In genomic region chr4:62737983-62738695, GRCm38 (mm10) we compare ENCODE assay signal across 8 mouse cellular contexts.
DNase-seq lines count a peak whose midpoint lies in the region; ATAC-seq lines count a peak whose summit lies in the region.

No protein-coding gene starts in this region.

- WGBS in midbrain, embryonic 14.5 days, result 78% methylated on average over 9 of the region's 9 CpGs
- WGBS in midbrain, embryonic 15.5 days, result 67% methylated on average over 9 of the region's 9 CpGs

- no peak overlapping the region for H3K9ac ChIP-seq in midbrain, embryonic 14.5 days (replicated peaks; ENCODE audit: low read length)
- H3K9ac ChIP-seq in midbrain, embryonic 15.5 days, result no peak overlapping the region

- H3K4me1 ChIP-seq in midbrain, embryonic 14.5 days (ENCODE audit: control insufficient read depth, insufficient read depth, low read length), result peaks cover 5% of the 10 kb centered on the region; the same call in 1 of the 2 replicates
- peaks cover 12% of the 10 kb centered on the region for H3K4me1 ChIP-seq in midbrain, embryonic 15.5 days

- no peak overlapping the region for H3K27ac ChIP-seq in midbrain, embryonic 14.5 days (replicated peaks; ENCODE audit: low read depth, low read length)
- H3K27ac ChIP-seq in midbrain, embryonic 15.5 days, result no peak overlapping the region

- peak; percentile 26 for DNase-seq in CD4-positive, CD25-positive, alpha-beta regulatory T cell, adult 2 months (ENCODE audit: low read depth, low spot score)
- DNase-seq in midbrain, embryonic 14.5 days, result peak; percentile 56
- DNase-seq in kidney, postnatal 25 days, result peak; percentile 61 to 72
- peak; percentile 17 to 42 for DNase-seq in natural killer cell, adult 2 months (ENCODE audit: low spot score in 2 of 2)
- no peak for DNase-seq in frontal cortex, postnatal 14 days (ENCODE audit: low spot score in 2 of 2)

- no peak overlapping the region for H3K4me3 ChIP-seq in midbrain, embryonic 14.5 days (replicated peaks; ENCODE audit: low read depth, low read length)
- H3K4me3 ChIP-seq in midbrain, embryonic 15.5 days, result no peak overlapping the region

- no peak overlapping the region for H3K4me2 ChIP-seq in midbrain, embryonic 14.5 days (ENCODE audit: low read length)
- H3K4me2 ChIP-seq in midbrain, embryonic 15.5 days, result no peak overlapping the region

- no peaks in the 10 kb centered on the region for H3K9me3 ChIP-seq in midbrain, embryonic 14.5 days (ENCODE audit: control insufficient read depth, low read length)
- no peaks in the 10 kb centered on the region for H3K9me3 ChIP-seq in midbrain, embryonic 15.5 days

- no peaks in the 10 kb centered on the region for H3K36me3 ChIP-seq in midbrain, embryonic 14.5 days (ENCODE audit: control insufficient read depth, insufficient read depth, low read length)
- H3K36me3 ChIP-seq in midbrain, embryonic 15.5 days (replicated peaks), result no peaks in the 10 kb centered on the region

- H3K27me3 ChIP-seq in midbrain, embryonic 14.5 days (ENCODE audit: control insufficient read depth, insufficient read depth, low read length), result no peaks in the 10 kb centered on the region
- no peaks in the 10 kb centered on the region for H3K27me3 ChIP-seq in midbrain, embryonic 15.5 days (replicated peaks)

- ATAC-seq in CD4-positive, CD25-positive, alpha-beta regulatory T cell, adult 4 months, result no peak
- ATAC-seq in midbrain, embryonic 14.5 days (ENCODE audit: low FRiP score, low TSS enrichment), result no peak
- no peak for ATAC-seq in midbrain, embryonic 15.5 days (replicated peaks)
- ATAC-seq in granulocyte monocyte progenitor cell, adult 5-6 weeks (replicated peaks; ENCODE audit: poor library complexity, severe bottlenecking), result peak; percentile 46

Comparison
In these comparisons a context has a peak if more than half of its experiments do, and no peak if none do; other contexts are left out.
1. DNase-seq: peak in CD4-positive, CD25-positive, alpha-beta regulatory T cell, adult 2 months (single experiment), midbrain, embryonic 14.5 days (single experiment), kidney, postnatal 25 days (2 of 2) and natural killer cell, adult 2 months (2 of 2); none in frontal cortex, postnatal 14 days (0 of 2).